Mouse (Mus musculus) lung, embryonic 16.5 days (tissue): ENCODE measurements around the gene Gm15448. TPM values are rescaled to one million over a fixed set of nuclear protein-coding genes. Genes with fewer than 3 reads are reported as not detected.

Experiments
- polyA plus RNA-seq: library from polyadenylated mRNA; unstranded; fragments of >200 nt; fragmentation: Nextera tagmentation; extraction: Ambion mirVana; gene quantifications from 2 replicates; pipeline ENCODE4 v1.2.1, GENCODE M21; 2015

The Gm15448 gene
- polyA plus RNA-seq, 1 experiment from 2014 or later, result 0.16 TPM

Other genes starting within 250 kb of the Gm15448 start
- 0.40 TPM in 1 of 2 replicates, not detected in the other for gene Oscar, start 209.5 kb downstream of the Gm15448 start, polyA plus RNA-seq
- 502 and 505 TPM in 2 replicates for gene Ndufa3, start 208.3 kb downstream of the Gm15448 start, polyA plus RNA-seq
- 19.1 and 19.9 TPM in 2 replicates for gene Tfpt, start 195.8 kb downstream of the Gm15448 start, polyA plus RNA-seq
- 89.6 and 91.0 TPM in 2 replicates for gene Prpf31, start 195.7 kb downstream of the Gm15448 start, polyA plus RNA-seq
- gene Cnot3, start 180.4 kb downstream of the Gm15448 start, polyA plus RNA-seq, result 52.6 and 66.3 TPM in 2 replicates
- gene Leng1, start 159.8 kb downstream of the Gm15448 start, polyA plus RNA-seq, result 12.2 and 13.5 TPM in 2 replicates
- gene Tmc4, start 148.1 kb downstream of the Gm15448 start, polyA plus RNA-seq, result 33.8 and 41.3 TPM in 2 replicates
- 258 and 270 TPM in 2 replicates for gene Tsen34, start 132.8 kb downstream of the Gm15448 start, polyA plus RNA-seq
- 47.0 and 51.3 TPM in 2 replicates for gene Mboat7, start 132.2 kb downstream of the Gm15448 start, polyA plus RNA-seq
- 1,423 and 1,469 TPM in 2 replicates for gene Rps9, start 121.7 kb downstream of the Gm15448 start, polyA plus RNA-seq
- gene Pirb, start 105.3 kb downstream of the Gm15448 start, polyA plus RNA-seq, result 1.3 and 1.6 TPM in 2 replicates
- gene Pira2, start 19.4 kb upstream of the Gm15448 start, polyA plus RNA-seq, result 0.41 and 0.69 TPM in 2 replicates
- gene Gm14548, start 72.4 kb upstream of the Gm15448 start, polyA plus RNA-seq, result 0.44 and 0.70 TPM in 2 replicates
- 0.36 and 1.0 TPM in 2 replicates for gene Lilra6, start 89.8 kb upstream of the Gm15448 start, polyA plus RNA-seq
- 0.88 and 0.91 TPM in 2 replicates for gene Lair1, start 237.5 kb upstream of the Gm15448 start, polyA plus RNA-seq